Mouse (Mus musculus) telencephalon, adult 2 months (tissue): ENCODE measurements around the gene Trpv2.

ENCODE experiments used
- DNase-seq: peaks from one replicate; pipeline ENCODE4 v3.0.0-alpha.2; 2011; ENCODE audit warnings: low read depth, low spot score

The Trpv2 gene

GRCm38 (mm10) chr11:62558152-62558551 is 16.1 kb upstream of the Trpv2 start:
- no peak for DNase-seq

- DNase-seq = no peak
Observed at GRCm38 (mm10) chr11:62558961-62559646, 15.2 kb upstream of the Trpv2 start.

- no peak for DNase-seq
Observed at GRCm38 (mm10) chr11:62560463-62561016, 13.7 kb upstream of the Trpv2 start.

GRCm38 (mm10) chr11:62563590-62563989 is 10.7 kb upstream of the Trpv2 start:
- no peak for DNase-seq

- DNase-seq = no peak
Observed at GRCm38 (mm10) chr11:62565747-62566146, 8.5 kb upstream of the Trpv2 start.

GRCm38 (mm10) chr11:62566211-62566610 is 8.1 kb upstream of the Trpv2 start:
- no peak for DNase-seq

- no peak for DNase-seq
Observed at GRCm38 (mm10) chr11:62568300-62568699, 6.0 kb upstream of the Trpv2 start.

GRCm38 (mm10) chr11:62574703-62575085 is 408 bp downstream of the Trpv2 start:
- DNase-seq = no peak

- peak; percentile 55 for DNase-seq
Observed at GRCm38 (mm10) chr11:62575297-62575658, 992 bp downstream of the Trpv2 start.

GRCm38 (mm10) chr11:62575659-62576438 is 1.6 kb downstream of the Trpv2 start:
- peak; percentile 82 for DNase-seq

GRCm38 (mm10) chr11:62576530-62577152 is 2.4 kb downstream of the Trpv2 start:
- DNase-seq = peak; percentile 46

GRCm38 (mm10) chr11:62583031-62583430 is 8.7 kb downstream of the Trpv2 start:
- DNase-seq = no peak

GRCm38 (mm10) chr11:62584671-62585206 is 10.5 kb downstream of the Trpv2 start:
- no peak for DNase-seq

- DNase-seq = no peak
Observed at GRCm38 (mm10) chr11:62587034-62587433, 12.7 kb downstream of the Trpv2 start.

- DNase-seq = no peak
Observed at GRCm38 (mm10) chr11:62589391-62589790, 15.1 kb downstream of the Trpv2 start.

- DNase-seq = no peak
Observed at GRCm38 (mm10) chr11:62591026-62591425, 16.7 kb downstream of the Trpv2 start.

- no peak for DNase-seq
Observed at GRCm38 (mm10) chr11:62591904-62592575, 17.8 kb downstream of the Trpv2 start.

- no peak for DNase-seq
Observed at GRCm38 (mm10) chr11:62598571-62598970, 24.3 kb downstream of the Trpv2 start.

GRCm38 (mm10) chr11:62601732-62602618 is 27.7 kb downstream of the Trpv2 start:
- no peak for DNase-seq

- peak; percentile 97 for DNase-seq
Observed at GRCm38 (mm10) chr11:62602619-62603311, 28.5 kb downstream of the Trpv2 start.
